9 mouse cellular contexts compared by ENCODE assay signal in the genomic region with DNA sequence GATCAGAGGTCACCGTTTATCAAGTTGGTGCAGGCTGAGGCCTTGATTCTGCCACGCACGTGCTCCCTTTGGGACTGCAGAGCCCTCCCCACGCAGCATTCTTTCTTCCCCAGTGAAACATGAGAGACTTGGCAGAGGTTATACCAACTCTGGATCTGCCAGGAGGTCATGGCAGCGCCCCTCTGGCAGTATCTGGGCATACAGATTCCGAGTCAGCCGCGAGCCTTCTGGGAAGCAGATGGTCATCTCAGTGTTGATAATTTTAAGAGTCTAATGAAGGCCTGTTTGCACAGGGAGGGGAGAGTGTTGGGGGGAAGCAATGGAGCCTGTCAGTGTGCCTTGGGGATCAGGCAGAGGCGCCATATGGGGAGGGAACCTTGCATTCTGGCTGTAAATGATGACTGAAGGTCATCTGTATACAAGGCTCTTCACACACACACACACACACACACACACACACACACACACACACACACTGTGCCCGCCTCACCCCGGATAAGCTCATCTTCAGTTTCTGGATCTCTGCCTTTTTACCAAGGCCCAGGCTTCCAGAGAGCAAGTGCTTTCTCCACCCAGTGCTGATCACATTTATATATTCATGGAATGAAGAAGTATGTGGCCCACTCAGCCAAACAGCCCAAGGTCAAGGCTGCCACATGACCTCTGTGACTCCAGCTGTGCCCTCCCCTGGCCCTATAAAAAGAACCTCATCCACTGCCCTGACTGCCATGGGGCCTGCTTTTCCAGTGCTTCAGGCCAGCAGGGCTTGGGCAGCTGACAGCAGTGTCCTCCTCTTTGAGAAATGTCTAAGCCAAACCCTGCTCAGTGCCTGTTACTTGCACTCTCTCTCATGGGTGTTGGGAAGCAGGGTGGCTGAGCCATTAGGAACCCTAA. TPM values are rescaled to one million over a fixed set of nuclear protein-coding genes. Genes with fewer than 3 reads are reported as not detected.
DNase-seq lines count a peak whose midpoint lies in the region; ATAC-seq and TF ChIP-seq lines count a peak whose summit lies in the region.
"Had no signal": no experiment of that assay in that cellular context is flagged by ENCODE, and none has a peak within 500 bp of the region (broad histone marks: within the 10 kb centered on the region; RNA-seq: fewer than 3 reads in every experiment).

No protein-coding gene starts in this region.

- no peak overlapping the region for H3K27ac ChIP-seq in left cerebral cortex, adult 2 months
- H3K27ac ChIP-seq in neural tube, embryonic 14.5 days (ENCODE audit: low read depth, low read length), result 0 out of 2 replicates have a peak overlapping the region, but pooled peaks have one; percentile 16
- H3K27ac ChIP-seq: limb, embryonic 12.5 days had no signal

- H3K4me3 ChIP-seq in left cerebral cortex, adult 2 months, result no peak overlapping the region
- H3K4me3 ChIP-seq in neural tube, embryonic 14.5 days (ENCODE audit: low read depth, low read length), result no peak overlapping the region
- H3K4me3 ChIP-seq: limb, embryonic 12.5 days had no signal

- no peaks in the 10 kb centered on the region for H3K27me3 ChIP-seq in neural tube, embryonic 14.5 days (ENCODE audit: control insufficient read depth, insufficient read depth, low read length)
- H3K27me3 ChIP-seq: limb, embryonic 12.5 days had no signal

- no peak overlapping the region for H3K4me2 ChIP-seq in neural tube, embryonic 14.5 days (ENCODE audit: low read depth, low read length)
- H3K4me2 ChIP-seq: limb, embryonic 12.5 days had no signal

- intact Hi-C loops in left cerebral cortex, postnatal 4 days (cut with DNase I), result no loop called here
- intact Hi-C loops in left cerebral cortex, adult 2 months (cut with DNase I), result no loop called here

- peak; percentile 80 for DNase-seq in left cerebral cortex, postnatal 4 days
- no peak for DNase-seq in left cerebral cortex, adult 2 months (ENCODE audit: extremely low spot score in 1 of 2, low spot score in 2 of 2)
- DNase-seq in gastrocnemius, postnatal 25 days, result peak; percentile 37
- no peak for DNase-seq in left cerebral cortex, adult 18-20 months (ENCODE audit: low spot score in 2 of 2)
- no peak for DNase-seq in layer of hippocampus, adult 18-20 months (ENCODE audit: low spot score in 2 of 2)

- H3K9ac ChIP-seq in neural tube, embryonic 14.5 days (replicated peaks; ENCODE audit: low read depth, low read length), result no peak overlapping the region
- H3K9ac ChIP-seq: limb, embryonic 12.5 days had no signal

- 33% methylated on average over 11 of the region's 11 CpGs for WGBS in neural tube, embryonic 14.5 days

- no peaks in the 10 kb centered on the region for H3K4me1 ChIP-seq in neural tube, embryonic 14.5 days (ENCODE audit: control insufficient read depth, insufficient read depth, low read length)

- no peaks in the 10 kb centered on the region for H3K36me3 ChIP-seq in neural tube, embryonic 14.5 days (ENCODE audit: control insufficient read depth, insufficient read depth, low read length)
- H3K36me3 ChIP-seq: limb, embryonic 12.5 days had no signal

- no peak for TF ChIP-seq CTCF in left cerebral cortex, adult 2 months (IDR thresholded peaks at IDR 0.05)

- no peaks in the 10 kb centered on the region for H3K9me3 ChIP-seq in neural tube, embryonic 14.5 days (ENCODE audit: control insufficient read depth, low read length)
- H3K9me3 ChIP-seq: limb, embryonic 12.5 days had no signal

- 0 out of 2 replicates have a peak, but pooled peaks have one; percentile 36 for ATAC-seq in cerebellum, adult (ENCODE audit: insufficient number of reproducible peaks, low FRiP score, low TSS enrichment)
- peak; percentile 44; the same call in 1 of the 2 replicates for ATAC-seq in neural tube, embryonic 14.5 days (ENCODE audit: low read depth)
- no peak for ATAC-seq in megakaryocyte progenitor cell, adult 5-6 weeks (replicated peaks; ENCODE audit: poor library complexity)

RNA-seq across cellular contexts. Expression of a gene that starts 18.5 kb away (rescaled TPM):
- 10 to 100 TPM; 68.1 to 72.9 TPM for total RNA-seq in left cerebral cortex, postnatal 4 days (2021)
- total RNA-seq in left cerebral cortex, adult 2 months (2021), result 10 to 100 TPM; 78.1 to 79.8 TPM
- total RNA-seq in gastrocnemius, postnatal 25 days (2021), result 10 to 100 TPM; 23.6 to 32.1 TPM
- polyA plus RNA-seq in neural tube, embryonic 14.5 days (2014; fragmentation: Nextera tagmentation; extraction: Ambion mirVana), result 21.2 and 23.5 TPM in 2 replicates
- 21.3 and 35.4 TPM in 2 replicates for total RNA-seq in megakaryocyte progenitor cell, adult 5-6 weeks (2015)
- total RNA-seq in megakaryocyte progenitor cell, adult 5-6 weeks (2017), result 9.3 and 12.2 TPM in 2 replicates
- total RNA-seq in left cerebral cortex, adult 18-20 months (2021), result 10 to 100 TPM; 73.8 to 80.7 TPM
- 10 to 100 TPM; 81.1 to 88.2 TPM for total RNA-seq in layer of hippocampus, adult 18-20 months (2021)

Comparison
In these comparisons a context has a peak if more than half of its experiments do, and no peak if none do; other contexts are left out.
1. DNase-seq: peak in left cerebral cortex, postnatal 4 days (single experiment) and gastrocnemius, postnatal 25 days (single experiment); none in left cerebral cortex, adult 2 months (0 of 2), left cerebral cortex, adult 18-20 months (0 of 2) and layer of hippocampus, adult 18-20 months (0 of 2).